Mouse (Mus musculus): ENCODE results near the gene Olfr901.
"Not testable (repeated sequence)": the region's sequence is repeated elsewhere in the genome, so short reads cannot be mapped to it uniquely, and the experiment has no call there.

Olfr901 gene

GRCm38 (mm10) chr9:38429155-38429554, at the start of gene Olfr901:
TSS of gene Olfr901 (plus strand) at chr9:38429455.
- DNase-seq (ENCODE audit: low spot score in 2 of 2), result no peak

- DNase-seq (ENCODE audit: low spot score in 2 of 2), result no peak
Measured at GRCm38 (mm10) chr9:38401398-38401797, 27.9 kb upstream of the Olfr901 start, which contains the start of gene Olfr147. TSS of gene Olfr147 (plus strand) at chr9:38401698.

- not testable (repeated sequence) for DNase-seq (ENCODE audit: low spot score in 2 of 2)
Measured at GRCm38 (mm10) chr9:38407502-38407901, 21.8 kb upstream of the Olfr901 start.

- DNase-seq (ENCODE audit: low spot score in 2 of 2), result not testable (repeated sequence)
Measured at GRCm38 (mm10) chr9:38413502-38413901, 15.8 kb upstream of the Olfr901 start.

- no peak for DNase-seq (ENCODE audit: low spot score in 2 of 2)
Measured at GRCm38 (mm10) chr9:38423801-38424200, 5.5 kb upstream of the Olfr901 start.

- DNase-seq (ENCODE audit: low spot score in 2 of 2), result no peak
Measured at GRCm38 (mm10) chr9:38427026-38427425, 2.2 kb upstream of the Olfr901 start.

- DNase-seq (ENCODE audit: low spot score in 2 of 2), result no peak
Measured at GRCm38 (mm10) chr9:38447352-38447751, 18.1 kb downstream of the Olfr901 start, which contains the start of gene Olfr902. TSS of gene Olfr902 (plus strand) at chr9:38447652.

- no peak for DNase-seq (ENCODE audit: low spot score in 2 of 2)
Measured at GRCm38 (mm10) chr9:38462844-38463243, 33.6 kb downstream of the Olfr901 start, which contains the start of gene Olfr904. TSS of gene Olfr904 (plus strand) at chr9:38463144.

- no peak for DNase-seq (ENCODE audit: low spot score in 2 of 2)
Measured at GRCm38 (mm10) chr9:38470807-38471206, 41.6 kb downstream of the Olfr901 start, which contains the start of gene Olfr905. TSS of gene Olfr905 (plus strand) at chr9:38471107.
